Mouse (Mus musculus): Measurements from ENCODE around the gene Ncln.
"Not testable (repeated sequence)": the region's sequence is repeated elsewhere in the genome, so short reads cannot be mapped to it uniquely, and the experiment has no call there.

Gene Ncln

DNA sequence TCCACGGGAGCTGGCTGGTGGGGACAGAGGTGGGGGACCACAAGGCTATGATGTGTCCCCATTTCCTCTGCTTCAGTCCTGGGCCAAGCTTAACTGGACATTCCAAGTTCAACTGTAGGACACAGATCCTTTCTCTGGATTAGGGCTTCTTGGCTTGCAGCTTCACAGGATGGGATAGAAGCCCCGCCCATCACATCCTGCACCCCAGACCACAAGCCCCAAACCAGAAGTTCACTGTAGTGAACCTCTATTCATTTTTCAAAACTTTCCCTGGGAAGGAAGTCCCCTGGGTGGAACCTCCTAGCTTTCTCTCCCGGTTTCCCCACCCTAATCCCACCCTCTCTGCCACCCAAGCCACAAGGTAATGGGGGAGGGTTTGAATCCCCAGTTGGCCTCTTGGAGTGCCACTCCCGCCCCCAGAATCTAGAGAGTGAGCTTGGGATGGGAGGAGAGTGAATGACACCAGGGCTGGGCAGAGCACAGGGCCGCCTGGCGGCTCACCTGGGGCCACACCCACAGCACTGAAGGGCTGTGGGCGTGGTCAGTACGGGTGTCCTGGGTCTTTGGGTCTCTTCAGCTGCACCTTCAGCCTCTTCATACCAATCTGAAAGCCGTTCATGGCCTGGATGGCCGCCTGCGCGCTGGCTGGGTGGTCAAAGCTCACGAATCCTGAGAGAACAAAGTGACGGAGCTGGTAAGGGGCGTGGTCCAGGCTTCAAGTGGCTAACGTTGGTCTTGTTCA lies 34.3 kb downstream of the Ncln start:
- DNase-seq (ENCODE audit: low spot score), result no peak

- no peak for DNase-seq (ENCODE audit: low spot score)
Observed at GRCm38 (mm10) chr10:81460951-81461350, 35.2 kb downstream of the Ncln start.

- DNase-seq (ENCODE audit: low spot score), result no peak
Observed at GRCm38 (mm10) chr10:81460471-81460870, 35.7 kb downstream of the Ncln start.

- DNase-seq (ENCODE audit: low spot score), result no peak
Observed at GRCm38 (mm10) chr10:81459399-81459798, 36.8 kb downstream of the Ncln start.

DNA sequence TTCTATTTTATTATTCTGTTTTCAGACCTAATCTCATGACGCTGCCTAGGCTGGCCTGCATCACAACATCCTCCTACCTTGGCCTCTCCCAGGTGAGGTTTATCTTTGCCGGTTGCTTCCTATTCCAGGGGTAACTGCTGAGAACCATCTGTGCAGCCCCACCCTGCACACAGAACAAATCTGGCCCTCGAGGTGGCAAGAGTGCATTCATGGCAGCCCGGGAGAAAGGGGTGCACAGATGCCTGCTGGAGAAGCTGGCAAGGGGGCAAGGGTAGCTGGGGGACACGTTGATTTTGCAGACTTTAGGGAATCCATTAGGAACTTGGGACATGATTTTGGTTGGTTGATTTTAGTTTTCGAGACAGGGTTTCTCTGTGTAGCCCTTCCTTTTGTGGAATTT lies 37.9 kb downstream of the Ncln start:
- DNase-seq (ENCODE audit: low spot score), result peak; percentile 6

GRCm38 (mm10) chr10:81457624-81458023 lies 38.6 kb downstream of the Ncln start:
- DNase-seq (ENCODE audit: low spot score), result peak; percentile 7

GRCm38 (mm10) chr10:81456983-81457563 lies 39.1 kb downstream of the Ncln start:
- DNase-seq (ENCODE audit: low spot score), result no peak

DNA sequence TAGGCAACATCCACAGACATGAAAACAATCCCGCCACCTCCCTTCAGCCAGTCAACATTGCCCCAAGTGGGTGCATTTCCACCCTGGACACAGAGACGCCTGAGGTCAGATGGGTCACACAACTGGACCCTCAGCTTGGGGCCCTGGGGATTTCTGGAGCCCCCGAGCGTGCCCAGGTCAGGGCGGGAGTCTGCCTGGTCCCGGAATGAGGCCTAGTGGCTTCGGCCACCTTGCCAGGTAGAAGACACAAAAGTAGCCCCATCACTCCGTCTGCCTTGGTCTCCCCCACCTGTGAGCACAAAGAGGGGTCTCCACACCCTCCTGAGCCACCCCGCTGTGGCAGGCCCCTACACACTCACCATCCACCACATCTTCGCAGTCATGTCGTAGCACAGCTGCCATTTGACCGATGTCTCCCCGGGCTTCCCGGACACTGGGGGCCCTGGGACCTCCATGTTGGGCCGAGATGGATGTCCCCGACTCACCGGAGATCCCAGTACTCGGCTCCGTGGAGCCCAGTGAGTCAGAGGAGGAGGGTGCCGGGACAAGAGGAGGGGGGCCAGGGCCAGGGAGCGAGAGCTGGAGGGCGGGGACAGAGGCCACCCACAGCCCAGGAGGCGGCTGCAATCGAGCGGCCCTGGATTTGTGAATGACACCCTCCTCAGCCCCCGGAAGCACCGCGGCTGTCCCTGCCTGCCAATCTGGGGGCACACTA lies 40.9 kb downstream of the Ncln start, which contains the start of gene Nfic:
Gene Nfic, minus strand, starts transcription at position 455 of the 715 bp plus-strand sequence.
- DNase-seq (ENCODE audit: low spot score), result no peak

DNA sequence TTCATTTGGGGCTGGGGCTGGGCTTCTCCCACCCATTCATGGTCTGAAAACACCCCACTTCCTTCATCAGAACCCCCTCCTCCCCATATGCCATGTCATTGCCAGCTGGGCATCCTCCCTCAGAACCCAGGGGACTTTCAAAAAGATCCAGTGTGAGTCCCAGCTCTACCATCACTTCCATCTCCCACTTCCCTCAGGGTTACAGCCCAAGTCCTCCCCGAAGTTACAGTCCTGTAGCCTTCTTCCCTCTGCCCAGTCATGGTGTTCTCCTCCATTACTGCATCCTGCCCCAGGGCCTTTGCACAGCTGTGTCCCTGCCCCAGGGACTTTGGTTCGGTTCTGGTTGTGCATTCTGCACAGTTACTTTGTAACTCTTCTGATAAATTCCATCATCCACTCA lies 42.1 kb downstream of the Ncln start:
- DNase-seq (ENCODE audit: low spot score), result no peak

- DNase-seq (ENCODE audit: low spot score), result no peak
Observed at GRCm38 (mm10) chr10:81452947-81453288, 43.3 kb downstream of the Ncln start.

- DNase-seq (ENCODE audit: low spot score), result no peak
Observed at GRCm38 (mm10) chr10:81452237-81452946, 43.8 kb downstream of the Ncln start.

DNA sequence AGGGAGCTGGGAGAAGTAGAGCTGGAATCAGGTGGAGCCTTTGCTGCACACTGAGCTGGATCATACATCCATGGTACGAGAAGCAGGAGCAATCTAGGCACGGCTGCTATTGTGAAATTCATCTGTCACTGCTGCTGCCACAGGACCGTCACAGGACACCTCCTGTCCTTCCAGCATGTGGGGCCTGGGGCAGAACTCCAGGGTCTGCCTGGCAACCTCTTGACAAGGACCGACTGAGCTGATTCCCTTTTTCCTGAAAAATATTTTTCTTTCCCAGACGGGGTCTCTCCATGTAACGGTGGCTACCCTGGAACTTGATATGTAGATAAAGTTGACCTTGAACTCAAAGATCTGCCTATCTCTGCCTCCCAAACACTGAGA lies 44.8 kb downstream of the Ncln start:
- no peak for DNase-seq (ENCODE audit: low spot score)

- DNase-seq (ENCODE audit: low spot score), result no peak
Observed at GRCm38 (mm10) chr10:81450641-81451364, 45.4 kb downstream of the Ncln start.

- peak; percentile 89 for DNase-seq (ENCODE audit: low spot score)
Observed at GRCm38 (mm10) chr10:81450140-81450539, 46.1 kb downstream of the Ncln start.

DNA sequence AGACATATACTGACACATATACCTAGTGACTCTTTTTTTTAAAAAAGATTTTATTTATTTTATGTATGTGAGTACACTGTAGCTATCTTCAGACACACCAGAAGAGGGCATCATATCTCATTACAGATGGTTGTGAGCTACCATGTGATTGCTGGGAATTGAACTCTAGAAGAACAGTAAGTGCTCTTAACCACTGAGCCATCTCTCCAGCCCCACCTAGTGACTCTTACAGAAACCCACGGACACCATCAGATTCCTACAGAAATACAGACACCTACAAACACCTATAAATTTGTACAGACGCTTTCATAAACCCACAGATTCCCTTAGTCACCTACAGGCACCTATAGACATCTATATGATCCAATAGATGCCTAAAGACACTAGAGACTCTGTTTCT lies 50.7 kb downstream of the Ncln start:
- not testable (repeated sequence) for DNase-seq (ENCODE audit: low spot score)

DNA sequence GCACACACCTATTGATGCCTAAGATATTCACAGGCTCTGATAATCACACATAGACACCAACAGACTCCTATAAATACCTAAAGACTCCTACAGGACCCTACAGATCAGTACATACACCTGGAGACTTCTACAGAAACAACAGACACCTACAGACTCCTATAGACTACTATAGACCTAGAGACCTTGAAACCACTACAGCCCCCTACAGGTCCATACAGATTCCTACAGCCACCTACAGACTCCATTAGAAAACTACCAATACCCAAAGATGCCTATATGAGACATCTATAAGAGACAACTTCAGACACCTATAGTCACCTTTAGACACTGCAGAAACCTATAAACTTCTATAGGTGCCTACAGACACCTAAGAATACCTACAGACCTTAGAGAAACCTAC lies 55.2 kb downstream of the Ncln start:
- peak; percentile 8 for DNase-seq (ENCODE audit: low spot score)
